Mouse (Mus musculus): ENCODE measurements around the gene Ppm1l. TPM values are rescaled to one million over a fixed set of nuclear protein-coding genes. Genes with fewer than 3 reads are reported as not detected.
"Not testable (repeated sequence)": the region's sequence is repeated elsewhere in the genome, so short reads cannot be mapped to it uniquely, and the experiment has no call there.

Gene Ppm1l
- polyA plus RNA-seq, 1 experiment = 11.4 TPM

GRCm38 (mm10) chr3:69362350-69362790, 45.7 kb downstream of the Ppm1l start:
- Histone ChIP-seq H3K4me1 (ENCODE audit: control insufficient read depth, insufficient read depth, low read length) (no peaks in the 10 kb centered on the region), H3K4me3 (ENCODE audit: insufficient read depth, low read length) (no peak overlapping the region)
- TF ChIP-seq CTCF (IDR thresholded peaks at IDR 0.05; ENCODE audit: borderline replicate concordance, insufficient read depth, low read length) (no peak), POLR2A (IDR thresholded peaks at IDR 0.05; ENCODE audit: low read depth, low read length) (no peak)

GRCm38 (mm10) chr3:69362906-69363305, 46.2 kb downstream of the Ppm1l start:
- TF ChIP-seq CTCF (IDR thresholded peaks at IDR 0.05; ENCODE audit: borderline replicate concordance, insufficient read depth, low read length) (no peak), POLR2A (IDR thresholded peaks at IDR 0.05; ENCODE audit: low read depth, low read length) (no peak)
- H3K27ac ChIP-seq (ENCODE audit: insufficient read depth, low read length) = no peak overlapping the region
- no peak overlapping the region for H3K4me3 ChIP-seq (ENCODE audit: insufficient read depth, low read length)
- H3K4me1 ChIP-seq (ENCODE audit: control insufficient read depth, insufficient read depth, low read length) = no peaks in the 10 kb centered on the region

More at GRCm38 (mm10) chr3:69362350-69362790, 45.7 kb downstream of the Ppm1l start:
- H3K27ac ChIP-seq (ENCODE audit: insufficient read depth, low read length) = no peak overlapping the region

GRCm38 (mm10) chr3:69364151-69364550, 47.5 kb downstream of the Ppm1l start:
- TF ChIP-seq POLR2A (IDR thresholded peaks at IDR 0.05; ENCODE audit: low read depth, low read length) (no peak), CTCF (IDR thresholded peaks at IDR 0.05; ENCODE audit: borderline replicate concordance, insufficient read depth, low read length) (no peak)
- Histone ChIP-seq H3K4me3 (ENCODE audit: insufficient read depth, low read length) (no peak overlapping the region), H3K27ac (ENCODE audit: insufficient read depth, low read length) (no peak overlapping the region), H3K4me1 (ENCODE audit: control insufficient read depth, insufficient read depth, low read length) (no peaks in the 10 kb centered on the region)

- Histone ChIP-seq H3K27ac (ENCODE audit: insufficient read depth, low read length) (no peak overlapping the region), H3K4me1 (ENCODE audit: control insufficient read depth, insufficient read depth, low read length) (no peaks in the 10 kb centered on the region), H3K4me3 (ENCODE audit: insufficient read depth, low read length) (no peak overlapping the region)
- TF ChIP-seq CTCF (IDR thresholded peaks at IDR 0.05; ENCODE audit: borderline replicate concordance, insufficient read depth, low read length) (no peak), POLR2A (IDR thresholded peaks at IDR 0.05; ENCODE audit: low read depth, low read length) (no peak)
These were observed 51.3 kb downstream of the Ppm1l start for GRCm38 (mm10) chr3:69367916-69368315.

GRCm38 (mm10) chr3:69372731-69373130, 56.1 kb downstream of the Ppm1l start:
- Histone ChIP-seq H3K4me1 (ENCODE audit: control insufficient read depth, insufficient read depth, low read length) (no peaks in the 10 kb centered on the region), H3K27ac (ENCODE audit: insufficient read depth, low read length) (no peak overlapping the region), H3K4me3 (ENCODE audit: insufficient read depth, low read length) (no peak overlapping the region)
- TF ChIP-seq POLR2A (IDR thresholded peaks at IDR 0.05; ENCODE audit: low read depth, low read length) = no peak
- no peak for TF ChIP-seq CTCF (IDR thresholded peaks at IDR 0.05; ENCODE audit: borderline replicate concordance, insufficient read depth, low read length)

- H3K27ac ChIP-seq (ENCODE audit: insufficient read depth, low read length) = no peak overlapping the region
- TF ChIP-seq POLR2A (IDR thresholded peaks at IDR 0.05; ENCODE audit: low read depth, low read length) (no peak), CTCF (IDR thresholded peaks at IDR 0.05; ENCODE audit: borderline replicate concordance, insufficient read depth, low read length) (no peak)
- no peak overlapping the region for H3K4me3 ChIP-seq (ENCODE audit: insufficient read depth, low read length)
- H3K4me1 ChIP-seq (ENCODE audit: control insufficient read depth, insufficient read depth, low read length) = no peaks in the 10 kb centered on the region
These were observed 57.1 kb downstream of the Ppm1l start for GRCm38 (mm10) chr3:69373544-69374306.

- no peak overlapping the region for H3K4me3 ChIP-seq (ENCODE audit: insufficient read depth, low read length)
- H3K4me1 ChIP-seq (ENCODE audit: control insufficient read depth, insufficient read depth, low read length) = no peaks in the 10 kb centered on the region
- H3K27ac ChIP-seq (ENCODE audit: insufficient read depth, low read length) = no peak overlapping the region
- TF ChIP-seq POLR2A (IDR thresholded peaks at IDR 0.05; ENCODE audit: low read depth, low read length) (no peak), CTCF (IDR thresholded peaks at IDR 0.05; ENCODE audit: borderline replicate concordance, insufficient read depth, low read length) (no peak)
These were observed 57.9 kb downstream of the Ppm1l start for GRCm38 (mm10) chr3:69374538-69374937.

GRCm38 (mm10) chr3:69374983-69375382, 58.3 kb downstream of the Ppm1l start:
- TF ChIP-seq CTCF (IDR thresholded peaks at IDR 0.05; ENCODE audit: borderline replicate concordance, insufficient read depth, low read length) = no peak
- no peak for TF ChIP-seq POLR2A (IDR thresholded peaks at IDR 0.05; ENCODE audit: low read depth, low read length)
- Histone ChIP-seq H3K27ac (ENCODE audit: insufficient read depth, low read length) (no peak overlapping the region), H3K4me1 (ENCODE audit: control insufficient read depth, insufficient read depth, low read length) (no peaks in the 10 kb centered on the region), H3K4me3 (ENCODE audit: insufficient read depth, low read length) (no peak overlapping the region)

- no peak overlapping the region for H3K27ac ChIP-seq (ENCODE audit: insufficient read depth, low read length)
- no peak overlapping the region for H3K4me3 ChIP-seq (ENCODE audit: insufficient read depth, low read length)
- H3K4me1 ChIP-seq (ENCODE audit: control insufficient read depth, insufficient read depth, low read length) = no peaks in the 10 kb centered on the region
- no peak for TF ChIP-seq CTCF (IDR thresholded peaks at IDR 0.05; ENCODE audit: borderline replicate concordance, insufficient read depth, low read length)
- no peak for TF ChIP-seq POLR2A (IDR thresholded peaks at IDR 0.05; ENCODE audit: low read depth, low read length)
These were observed 64.6 kb downstream of the Ppm1l start for GRCm38 (mm10) chr3:69381213-69381612.

GRCm38 (mm10) chr3:69391834-69392233, 75.2 kb downstream of the Ppm1l start:
- not testable (repeated sequence) for H3K27ac ChIP-seq (ENCODE audit: insufficient read depth, low read length); H3K4me3 ChIP-seq (ENCODE audit: insufficient read depth, low read length); H3K4me1 ChIP-seq (ENCODE audit: control insufficient read depth, insufficient read depth, low read length)
